Mouse (Mus musculus): ENCODE measurements around the gene Foxn3.

Foxn3 gene

GRCm38 (mm10) chr12:99498978-99499694, 64.2 kb downstream of the Foxn3 start:
- CTCF ChIA-PET, result interaction anchor here in 1 of 4 experiments (0.5 kb wide), 1 partner anchor 814 kb away, joined by 3 read pairs; no protein-coding TSS in a partner anchor
- POLR2A ChIA-PET, result no interaction called here

DNA sequence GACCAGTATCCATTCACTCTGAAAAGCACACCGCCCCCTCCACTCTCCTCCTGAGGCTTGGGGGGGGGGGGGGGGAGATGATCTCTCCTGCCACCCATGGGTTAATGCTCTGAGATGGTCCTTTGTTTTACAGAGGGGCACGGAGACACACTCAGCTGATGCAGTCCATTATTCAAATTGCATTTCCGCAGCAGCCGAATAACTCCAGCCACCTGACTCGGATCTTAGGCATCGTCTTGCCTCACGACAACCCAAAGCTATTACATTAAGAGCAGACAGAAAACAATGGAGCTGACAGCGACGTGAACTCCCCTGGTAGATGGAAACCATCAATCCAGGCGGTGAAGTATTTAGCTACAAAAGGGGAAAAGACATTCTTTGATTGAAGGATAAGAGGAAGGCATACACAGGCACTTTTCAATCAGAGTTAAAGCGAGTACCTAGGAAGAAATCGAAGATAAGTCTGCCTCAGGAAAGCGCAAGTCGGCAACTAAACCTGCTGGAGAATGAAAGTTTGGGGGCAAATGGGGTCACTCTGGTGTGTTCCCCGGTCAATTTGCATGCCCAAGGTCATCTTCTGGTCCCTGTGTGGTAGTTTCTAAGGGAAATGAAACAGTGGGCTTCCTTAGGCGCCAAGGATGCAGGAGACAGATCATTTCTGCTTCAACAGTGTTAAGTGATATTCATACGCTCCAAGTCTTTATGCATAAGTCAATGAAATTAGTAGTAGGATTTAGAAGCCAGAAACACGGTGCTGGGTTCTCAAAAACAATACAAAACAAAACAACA, 65.0 kb downstream of the Foxn3 start:
- ChIA-PET CTCF (interaction anchor here in 1 of 4 experiments (0.7 kb wide), 1 partner anchor 689 kb away, joined by 5 read pairs; no protein-coding TSS in a partner anchor), POLR2A (interaction anchor here in 2 of 4 experiments (0.7 to 1.0 kb wide), 5 partner anchors 18 to 589 kb away, joined by 3 to 5 read pairs (median 3); no protein-coding TSS in a partner anchor)

DNA sequence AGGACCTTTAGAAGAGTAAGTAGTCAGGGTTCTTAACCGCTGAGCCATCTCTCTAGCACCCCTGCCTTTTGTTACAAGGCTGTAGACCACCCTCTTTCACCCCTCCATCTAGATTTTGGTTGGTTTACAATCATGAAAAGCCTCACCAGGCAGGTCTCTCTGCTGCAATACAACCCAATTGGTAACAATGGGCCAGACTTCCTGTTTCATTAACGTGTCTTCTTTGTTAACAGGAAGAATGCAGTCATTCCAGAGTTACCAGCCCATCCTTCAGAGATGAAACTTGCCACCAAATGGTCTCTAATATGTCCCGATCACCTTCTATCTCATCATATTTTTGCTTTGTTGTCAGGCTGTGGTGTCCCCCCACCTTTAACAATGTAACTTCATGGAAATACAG, 66.4 kb downstream of the Foxn3 start:
- POLR2A ChIA-PET, result no interaction called here
- CTCF ChIA-PET, result no interaction called here

GRCm38 (mm10) chr12:99490216-99490615, 73.2 kb downstream of the Foxn3 start:
- POLR2A ChIA-PET, result no interaction called here
- CTCF ChIA-PET, result no interaction called here

- ChIA-PET CTCF (interaction anchor here in 2 of 4 experiments (0.7 kb wide), 2 partner anchors 50 to 484 kb away, joined by 3 to 5 read pairs; no protein-coding TSS in a partner anchor), POLR2A (interaction anchor here in 1 of 4 experiments (0.7 kb wide), 1 partner anchor 190 kb away, joined by 3 read pairs; no protein-coding TSS in a partner anchor)
Observed at GRCm38 (mm10) chr12:99489001-99489592, 74.3 kb downstream of the Foxn3 start.

DNA sequence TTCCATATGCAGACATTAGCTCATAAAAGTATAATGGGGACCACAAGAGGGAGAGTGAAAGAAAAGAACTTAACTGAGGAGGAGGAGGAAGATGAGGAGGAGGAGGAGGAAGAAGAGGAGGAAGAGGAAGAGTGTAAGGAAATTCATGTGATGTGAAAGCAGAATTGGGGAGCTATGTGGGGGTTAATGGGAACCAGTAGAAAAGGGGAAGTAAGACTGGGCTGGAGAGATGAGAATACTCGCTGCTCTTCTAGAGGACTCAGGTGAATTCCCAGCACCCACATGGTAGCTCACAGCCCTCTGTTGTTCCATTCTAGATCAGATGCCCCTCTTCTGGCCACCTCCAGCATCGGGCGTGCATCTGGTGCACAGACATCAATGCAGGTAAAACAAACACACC, 83.0 kb downstream of the Foxn3 start:
- CTCF ChIA-PET, result no interaction called here
- POLR2A ChIA-PET, result interaction anchor here in 1 of 4 experiments (0.5 kb wide), 1 partner anchor 18 kb away, joined by 5 read pairs; no protein-coding TSS in a partner anchor

GRCm38 (mm10) chr12:99474176-99474575, 89.2 kb downstream of the Foxn3 start:
- ChIA-PET CTCF (no interaction called here), POLR2A (no interaction called here)

DNA sequence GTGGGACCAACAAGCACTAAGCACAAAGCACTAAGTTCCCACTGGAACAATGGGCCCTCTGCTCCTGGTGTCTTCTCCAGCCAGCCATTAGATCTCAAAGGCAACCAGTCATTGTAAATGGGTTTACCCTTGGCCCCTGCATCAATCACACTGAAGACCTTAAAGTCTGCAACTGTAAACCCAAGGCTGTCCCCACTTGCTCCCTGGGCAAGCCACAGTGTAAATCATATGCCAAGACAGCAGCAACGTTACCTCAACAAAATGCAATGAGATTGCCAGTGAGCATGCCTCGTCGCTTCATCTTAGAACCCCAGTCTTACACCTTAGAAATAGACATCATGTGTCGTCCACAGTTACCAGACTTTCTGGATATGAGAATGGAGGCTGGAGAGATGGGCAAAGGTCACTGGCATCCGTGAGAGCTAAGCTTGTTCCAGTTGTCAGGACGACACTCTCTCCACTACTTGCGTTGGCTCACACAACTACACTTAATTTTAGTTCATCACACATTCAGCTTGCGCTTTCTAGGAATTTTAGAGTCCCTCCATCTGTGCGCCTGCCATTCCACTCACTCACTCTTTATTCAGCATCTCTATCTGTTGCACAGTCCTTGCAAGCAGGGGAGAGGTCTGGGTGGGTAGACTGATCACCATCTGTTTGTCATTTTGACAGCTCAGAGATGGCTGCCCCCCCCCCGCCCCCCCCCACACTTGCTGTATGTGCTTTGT, 89.8 kb downstream of the Foxn3 start:
- ChIA-PET CTCF (no interaction called here), POLR2A (interaction anchor here in 1 of 4 experiments (0.6 to 0.7 kb wide), 2 partner anchors 145 to 636 kb away, joined by 3 read pairs; no protein-coding TSS in a partner anchor)

GRCm38 (mm10) chr12:99471431-99471830, 92.0 kb downstream of the Foxn3 start:
- POLR2A ChIA-PET, result no interaction called here
- CTCF ChIA-PET, result no interaction called here

DNA sequence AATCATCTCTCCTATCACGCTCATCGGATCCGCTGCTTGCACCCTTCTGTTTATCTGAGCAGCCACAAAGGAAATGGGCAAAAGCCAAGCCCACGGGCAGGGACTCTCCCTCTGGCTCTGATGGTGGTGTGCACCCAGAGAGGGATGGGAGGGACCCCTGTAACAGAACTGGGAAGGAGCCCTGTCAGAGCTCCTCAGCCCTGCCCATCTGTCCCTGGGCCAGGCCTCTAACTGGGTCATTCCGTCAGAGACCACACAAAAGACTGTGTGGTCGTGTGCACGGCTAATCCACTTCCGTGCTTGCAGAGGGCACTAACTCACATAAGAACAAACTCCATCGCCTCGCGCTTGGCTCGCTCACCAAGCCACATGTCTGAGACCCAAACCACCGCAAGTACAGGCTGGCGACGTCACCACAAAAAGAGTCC, 95.5 kb downstream of the Foxn3 start:
- ChIA-PET CTCF (no interaction called here), POLR2A (interaction anchor here in 1 of 4 experiments (0.6 to 1.2 kb wide), 2 partner anchors 20 to 211 kb away, joined by 3 read pairs; no protein-coding TSS in a partner anchor)

DNA sequence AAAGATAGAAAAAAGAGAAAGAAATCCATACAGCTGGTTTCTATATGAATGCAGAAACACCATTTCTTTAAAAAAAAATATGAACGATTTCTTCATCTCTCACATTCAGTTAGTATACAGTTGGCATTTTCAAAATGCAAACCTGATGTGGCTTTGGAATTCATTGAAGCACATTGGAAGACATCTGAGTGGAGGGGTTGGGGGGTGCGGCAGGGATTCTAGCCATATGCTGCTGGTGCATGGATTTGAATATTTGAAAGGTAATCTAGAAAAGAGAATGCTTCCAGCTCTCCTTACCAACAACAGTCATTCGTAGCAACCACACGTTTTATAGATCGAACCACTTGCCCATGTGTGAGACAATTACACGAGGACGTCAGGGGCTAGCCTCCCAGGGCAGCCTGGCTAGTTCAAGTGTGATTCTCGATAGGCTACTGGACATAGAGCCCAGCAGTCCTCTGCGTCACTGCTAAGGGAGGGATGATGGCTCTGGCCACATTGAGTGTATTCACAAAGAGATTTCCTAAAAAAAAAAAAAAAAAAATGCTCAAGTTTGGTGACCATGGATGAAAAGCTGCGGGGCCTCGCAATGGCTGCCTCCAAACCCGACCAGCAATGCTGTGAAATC, 96.0 kb downstream of the Foxn3 start:
- POLR2A ChIA-PET, result interaction anchor here in 1 of 4 experiments (0.5 to 0.6 kb wide), 2 partner anchors 210 to 1416 kb away, joined by 3 read pairs; no protein-coding TSS in a partner anchor
- CTCF ChIA-PET, result no interaction called here

DNA sequence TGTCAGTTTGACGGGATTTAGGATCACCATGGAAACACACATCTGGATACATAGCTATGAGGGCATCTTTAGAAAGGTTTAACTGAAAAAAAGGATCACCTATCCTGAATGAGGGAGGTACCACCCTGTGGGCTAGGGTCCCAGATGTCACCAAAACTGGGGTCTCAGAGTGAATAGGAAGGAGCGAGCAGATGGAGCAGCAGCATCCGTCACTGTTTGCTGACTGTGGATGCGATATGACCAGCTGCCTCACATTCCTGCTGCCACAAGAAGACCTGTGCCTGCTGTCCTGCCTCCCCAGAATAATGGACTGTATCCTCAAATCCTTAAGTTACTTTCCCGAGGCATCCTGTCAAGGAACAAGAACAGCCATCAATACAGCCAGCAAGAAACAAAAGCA, 97.0 kb downstream of the Foxn3 start:
- POLR2A ChIA-PET, result interaction anchor here in 1 of 4 experiments (0.6 kb wide), 1 partner anchor 404 kb away, joined by 3 read pairs; no protein-coding TSS in a partner anchor
- CTCF ChIA-PET, result interaction anchor here in 2 of 4 experiments (0.6 to 1.6 kb wide), 2 partner anchors 253 to 369 kb away, joined by 4 read pairs; no protein-coding TSS in a partner anchor

DNA sequence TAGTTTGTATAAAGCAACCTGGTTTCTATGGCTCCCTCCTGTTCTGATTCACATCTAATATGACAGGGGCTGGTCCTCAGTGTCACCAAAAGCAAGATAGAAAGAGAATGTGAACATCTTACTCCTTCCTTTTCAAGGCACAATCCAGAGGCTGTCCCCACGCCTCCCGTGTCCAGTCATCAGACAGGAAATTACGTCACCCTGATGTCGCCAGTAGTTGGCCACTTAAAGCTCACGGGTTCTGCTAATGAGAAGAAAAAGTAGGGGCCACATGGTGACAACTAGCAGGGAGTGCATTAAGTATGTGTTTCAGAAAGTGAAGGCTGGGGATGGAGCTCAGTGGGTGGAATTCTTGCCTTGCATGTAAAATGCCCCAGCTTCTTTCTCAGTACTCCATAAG, 99.1 kb downstream of the Foxn3 start:
- ChIA-PET CTCF (interaction anchor here in 1 of 4 experiments (0.6 kb wide), 1 partner anchor 91 kb away, joined by 3 read pairs; no protein-coding TSS in a partner anchor), POLR2A (interaction anchor here in 1 of 4 experiments (0.6 kb wide), 1 partner anchor 423 kb away, joined by 4 read pairs; no protein-coding TSS in a partner anchor)

DNA sequence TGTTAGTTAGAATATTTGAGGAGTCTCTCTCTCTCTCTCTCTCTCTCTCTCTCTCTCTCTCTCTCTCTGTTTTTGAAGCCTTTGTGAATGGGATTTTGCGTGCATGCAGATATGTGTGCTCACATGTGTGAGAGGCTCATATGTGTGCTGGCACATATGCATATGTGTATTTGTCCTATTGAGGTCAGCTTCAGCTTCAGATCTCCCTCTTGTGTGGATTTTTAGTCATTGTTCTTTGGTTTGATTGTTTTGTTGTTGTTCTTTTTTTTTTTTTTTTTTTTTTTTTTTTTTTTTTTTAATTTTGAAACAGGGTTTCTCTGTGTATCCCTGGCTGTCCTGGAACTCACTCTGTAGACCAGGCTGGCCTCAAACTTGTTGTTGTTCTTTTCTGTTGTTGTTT, 100.5 kb downstream of the Foxn3 start:
- POLR2A ChIA-PET, result interaction anchor here in 1 of 4 experiments (0.7 kb wide), 1 partner anchor 433 kb away, joined by 3 read pairs; no protein-coding TSS in a partner anchor
- CTCF ChIA-PET, result no interaction called here

DNA sequence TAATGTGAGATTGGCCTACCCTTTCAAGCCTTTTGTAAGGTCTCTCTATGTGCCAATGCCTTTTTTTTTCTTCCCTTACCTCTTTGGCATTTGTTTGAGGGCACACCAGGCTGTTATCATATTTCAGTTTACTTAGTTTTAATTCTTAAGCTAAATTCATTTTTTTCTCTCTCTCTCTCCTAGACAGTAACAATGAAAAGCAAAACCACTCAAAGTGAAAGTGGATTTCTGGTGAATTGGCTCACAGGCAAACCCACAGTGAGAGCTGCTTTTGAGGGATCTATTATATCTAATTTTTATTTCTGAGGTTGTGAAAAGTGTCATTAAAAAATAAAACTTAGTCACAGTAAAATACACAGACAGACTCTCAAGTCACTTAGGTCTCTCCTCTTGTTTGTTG, 101.1 kb downstream of the Foxn3 start:
- POLR2A ChIA-PET, result interaction anchor here in 1 of 4 experiments (0.7 kb wide), 1 partner anchor 433 kb away, joined by 3 read pairs; no protein-coding TSS in a partner anchor
- CTCF ChIA-PET, result no interaction called here

DNA sequence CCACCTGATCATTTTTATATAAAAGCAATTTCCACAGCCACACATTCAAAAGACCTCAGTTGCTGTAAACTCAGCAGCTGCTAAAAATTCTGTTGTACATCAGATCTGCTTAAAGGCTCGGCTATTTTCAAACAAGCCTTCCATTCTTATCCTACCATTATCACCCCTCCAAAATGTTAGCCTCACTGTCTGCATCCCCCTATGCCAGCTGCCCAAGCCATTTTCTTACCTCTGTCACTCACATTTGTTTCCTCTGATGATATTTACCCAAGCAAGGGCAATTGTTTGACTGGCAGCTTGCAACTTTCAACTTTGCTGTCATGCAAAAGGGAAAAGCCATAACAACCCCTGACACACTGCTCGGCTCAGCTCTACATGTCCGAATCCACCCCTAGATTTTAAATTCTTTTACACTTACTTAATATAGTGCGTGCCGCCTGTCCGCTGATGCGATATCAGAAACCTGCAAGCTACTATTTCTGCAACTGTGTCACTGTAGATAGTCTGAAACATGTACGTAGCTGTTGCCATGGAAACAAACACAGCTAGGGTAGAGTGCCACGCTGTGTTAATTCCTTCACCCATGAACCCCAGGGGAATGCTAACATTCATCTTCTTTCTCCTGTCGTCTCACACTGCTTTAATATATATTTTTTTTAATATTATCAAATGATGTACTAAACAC, 105.7 kb downstream of the Foxn3 start:
- ChIA-PET POLR2A (interaction anchor here in 1 of 4 experiments (0.5 to 1.9 kb wide), 2 partner anchors 9 to 1609 kb away, joined by 3 to 5 read pairs; no protein-coding TSS in a partner anchor), CTCF (no interaction called here)

DNA sequence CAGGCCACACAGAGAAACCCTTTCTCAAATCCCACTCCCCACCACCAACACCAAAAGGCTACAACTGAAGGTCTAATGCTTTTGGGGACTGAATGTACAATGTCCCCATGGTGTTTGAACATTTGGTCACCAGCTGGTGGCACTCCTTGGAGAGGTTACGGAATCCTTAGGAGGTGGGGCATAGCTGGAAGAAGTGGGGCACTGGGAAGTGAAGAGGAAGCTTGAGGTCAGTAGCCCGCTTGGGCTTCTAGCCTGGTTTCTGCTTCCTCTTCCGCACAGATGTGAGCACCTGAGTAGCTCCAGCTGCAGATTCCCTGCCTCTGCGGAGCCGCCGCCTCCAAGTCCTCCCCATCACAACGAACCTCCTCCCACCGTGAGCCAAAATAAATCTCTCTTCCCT, 107.8 kb downstream of the Foxn3 start:
- POLR2A ChIA-PET, result no interaction called here
- CTCF ChIA-PET, result no interaction called here

GRCm38 (mm10) chr12:99454394-99454793, 109.0 kb downstream of the Foxn3 start:
- ChIA-PET POLR2A (no interaction called here), CTCF (no interaction called here)
